13 mouse cellular contexts compared by ENCODE assay signal in the genomic region with DNA sequence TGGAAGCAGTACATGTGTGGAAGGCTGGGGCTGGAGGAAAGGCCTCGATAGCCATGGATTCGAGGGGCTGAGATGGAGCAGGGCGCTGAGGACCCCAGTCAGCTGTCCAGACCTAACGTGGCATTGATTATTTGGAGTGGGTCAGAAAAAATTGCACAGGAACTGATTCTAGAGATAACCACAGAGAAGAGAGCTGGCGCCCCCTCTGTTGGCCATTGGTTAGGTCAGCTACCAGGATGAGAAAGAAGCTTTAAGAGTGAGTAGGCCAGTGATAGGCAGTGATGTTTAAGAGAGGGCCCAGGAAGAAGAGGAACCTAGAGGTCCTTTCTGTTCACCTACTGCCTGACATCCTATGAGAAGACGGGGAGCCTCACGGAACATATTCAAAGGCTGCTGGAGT. TPM values are rescaled to one million over a fixed set of nuclear protein-coding genes. Genes with fewer than 3 reads are reported as not detected.
DNase-seq lines count a peak whose midpoint lies in the region; ATAC-seq and TF ChIP-seq lines count a peak whose summit lies in the region.
"Had no signal": no experiment of that assay in that cellular context is flagged by ENCODE, and none has a peak within 500 bp of the region (broad histone marks: within the 10 kb centered on the region; RNA-seq: fewer than 3 reads in every experiment).

No protein-coding gene starts in this region.

- H3K4me1 ChIP-seq in kidney, postnatal 0 days (replicated peaks; ENCODE audit: insufficient read depth, low read length), result 0 out of 2 replicates have a peak, but pooled peaks cover under 1% of the 10 kb centered on the region
- H3K4me1 ChIP-seq in kidney, embryonic 15.5 days, result peaks cover 5% of the 10 kb centered on the region
- H3K4me1 ChIP-seq: limb, embryonic 13.5 days had no signal

- WGBS in kidney, postnatal 0 days, result 77% methylated on average over 7 of the region's 7 CpGs
- 86% methylated on average over 7 of the region's 7 CpGs for WGBS in kidney, embryonic 15.5 days

- H3K9ac ChIP-seq in kidney, postnatal 0 days (ENCODE audit: low read depth, low read length), result no peak overlapping the region
- no peak overlapping the region for H3K9ac ChIP-seq in kidney, embryonic 15.5 days
- H3K9ac ChIP-seq: limb, embryonic 13.5 days had no signal

- no peak overlapping the region for H3K4me3 ChIP-seq in kidney, postnatal 0 days (replicated peaks; ENCODE audit: low read depth, low read length)
- H3K4me3 ChIP-seq in kidney, embryonic 15.5 days (replicated peaks), result no peak overlapping the region
- H3K4me3 ChIP-seq: limb, embryonic 13.5 days had no signal

- H3K27me3 ChIP-seq in kidney, postnatal 0 days (ENCODE audit: insufficient read depth, low read length), result no peaks in the 10 kb centered on the region
- H3K27me3 ChIP-seq in kidney, embryonic 15.5 days, result no peaks in the 10 kb centered on the region
- H3K27me3 ChIP-seq: limb, embryonic 13.5 days had no signal

- H3K36me3 ChIP-seq in kidney, postnatal 0 days (ENCODE audit: insufficient read depth, low read length), result peaks cover 16% of the 10 kb centered on the region; the same call in 1 of the 2 replicates
- peaks cover 77% of the 10 kb centered on the region for H3K36me3 ChIP-seq in kidney, embryonic 15.5 days

- H3K27ac ChIP-seq in kidney, postnatal 0 days, result no peak overlapping the region
- H3K27ac ChIP-seq in kidney, embryonic 15.5 days, result no peak overlapping the region
- H3K27ac ChIP-seq: limb, embryonic 13.5 days had no signal

- no peaks in the 10 kb centered on the region for H3K9me3 ChIP-seq in kidney, postnatal 0 days (replicated peaks; ENCODE audit: low read length)
- no peaks in the 10 kb centered on the region for H3K9me3 ChIP-seq in kidney, embryonic 15.5 days (replicated peaks)
- H3K9me3 ChIP-seq: limb, embryonic 13.5 days had no signal

- H3K4me2 ChIP-seq in kidney, postnatal 0 days (ENCODE audit: low read length), result no peak overlapping the region
- H3K4me2 ChIP-seq in kidney, embryonic 15.5 days, result no peak overlapping the region
- H3K4me2 ChIP-seq: limb, embryonic 13.5 days had no signal

- peak; percentile 58 for TF ChIP-seq CTCF in kidney, postnatal 0 days (IDR thresholded peaks at IDR 0.05; ENCODE audit: low read depth)

- ATAC-seq in kidney, postnatal 0 days (replicated peaks; ENCODE audit: low FRiP score, low read depth), result no peak
- ATAC-seq in kidney, embryonic 15.5 days (replicated peaks; ENCODE audit: low FRiP score), result no peak
- no peak for ATAC-seq in erythroid progenitor cell, adult 5-6 weeks (replicated peaks; ENCODE audit: low FRiP score, poor library complexity, severe bottlenecking)
- ATAC-seq: hindbrain, embryonic 16.5 days had no signal

- DNase-seq in kidney, postnatal 0 days (ENCODE audit: low spot score), result peak; percentile 63
- peak; percentile 71 for DNase-seq in thymus, postnatal 4 days
- DNase-seq in thymus, postnatal 10 days (ENCODE audit: low spot score in 2 of 2), result no peak
- peak; percentile 47 for DNase-seq in liver
- DNase-seq in cerebellum, adult 8-10 months, result no peak
- DNase-seq: cerebellum, adult 9-10 months; gastrocnemius, postnatal 25 days; right cerebral cortex, postnatal 25 days had no signal

RNA-seq across cellular contexts. Expression of a gene that starts 7.0 kb away (rescaled TPM):
- 30.9 and 32.2 TPM in 2 replicates for polyA plus RNA-seq in kidney, postnatal 0 days (2015; fragmentation: Nextera tagmentation; extraction: Ambion mirVana)
- polyA plus RNA-seq in kidney, embryonic 15.5 days (2015; fragmentation: Nextera tagmentation; extraction: Ambion mirVana), result 41.8 and 43.5 TPM in 2 replicates
- 8.0 and 18.0 TPM in 2 replicates for total RNA-seq in erythroid progenitor cell, adult 5-6 weeks (2015; ENCODE audit: low replicate concordance)
- total RNA-seq in erythroid progenitor cell, adult 5-6 weeks (2017; ENCODE audit: low replicate concordance), result 12.9 and 16.7 TPM in 2 replicates

RNA-seq across cellular contexts. Expression of a gene that starts 10.6 kb away (rescaled TPM):
- 125 and 139 TPM in 2 replicates for polyA plus RNA-seq in kidney, postnatal 0 days (2015; fragmentation: Nextera tagmentation; extraction: Ambion mirVana)
- 56.9 and 59.5 TPM in 2 replicates for polyA plus RNA-seq in kidney, embryonic 15.5 days (2015; fragmentation: Nextera tagmentation; extraction: Ambion mirVana)
- total RNA-seq in erythroid progenitor cell, adult 5-6 weeks (2015; ENCODE audit: low replicate concordance), result not detected in 2 replicates
- not detected in 2 replicates for total RNA-seq in erythroid progenitor cell, adult 5-6 weeks (2017; ENCODE audit: low replicate concordance)
- total RNA-seq: gastrocnemius, postnatal 25 days had no signal

RNA-seq across cellular contexts. Expression of a gene that starts 15.4 kb away (rescaled TPM):
- polyA plus RNA-seq in kidney, postnatal 0 days (2015; fragmentation: Nextera tagmentation; extraction: Ambion mirVana), result 120 and 125 TPM in 2 replicates
- 120 and 140 TPM in 2 replicates for polyA plus RNA-seq in kidney, embryonic 15.5 days (2015; fragmentation: Nextera tagmentation; extraction: Ambion mirVana)
- 39.3 and 58.7 TPM in 2 replicates for total RNA-seq in erythroid progenitor cell, adult 5-6 weeks (2015; ENCODE audit: low replicate concordance)
- total RNA-seq in erythroid progenitor cell, adult 5-6 weeks (2017; ENCODE audit: low replicate concordance), result 9.7 and 17.3 TPM in 2 replicates

RNA-seq across cellular contexts. Expression of a gene that starts 23.9 kb away (rescaled TPM):
- 162 and 165 TPM in 2 replicates for polyA plus RNA-seq in kidney, postnatal 0 days (2015; fragmentation: Nextera tagmentation; extraction: Ambion mirVana)
- polyA plus RNA-seq in kidney, embryonic 15.5 days (2015; fragmentation: Nextera tagmentation; extraction: Ambion mirVana), result 152 and 162 TPM in 2 replicates
- total RNA-seq in erythroid progenitor cell, adult 5-6 weeks (2015; ENCODE audit: low replicate concordance), result 24.3 and 33.5 TPM in 2 replicates
- 2.1 and 5.9 TPM in 2 replicates for total RNA-seq in erythroid progenitor cell, adult 5-6 weeks (2017; ENCODE audit: low replicate concordance)

RNA-seq across cellular contexts. Expression of a gene that starts 24.0 kb away (rescaled TPM):
- polyA plus RNA-seq in kidney, postnatal 0 days (2015; fragmentation: Nextera tagmentation; extraction: Ambion mirVana), result not detected in 2 replicates
- not detected in 2 replicates for polyA plus RNA-seq in kidney, embryonic 15.5 days (2015; fragmentation: Nextera tagmentation; extraction: Ambion mirVana)
- not detected in 2 replicates for total RNA-seq in erythroid progenitor cell, adult 5-6 weeks (2015; ENCODE audit: low replicate concordance)
- total RNA-seq in erythroid progenitor cell, adult 5-6 weeks (2017; ENCODE audit: low replicate concordance), result not detected in 2 replicates
- total RNA-seq: gastrocnemius, postnatal 25 days had no signal
- polyA plus RNA-seq: hindbrain, embryonic 16.5 days; limb, embryonic 13.5 days; urinary bladder, adult 2 months had no signal

Comparison
In these comparisons a context has a peak if more than half of its experiments do, and no peak if none do; other contexts are left out.
1. DNase-seq: peak in kidney, postnatal 0 days (single experiment), thymus, postnatal 4 days (single experiment) and liver (single experiment); none in thymus, postnatal 10 days (0 of 2) and cerebellum, adult 8-10 months (single experiment).